Mouse (Mus musculus) neural tube, embryonic 14.5 days (tissue): ENCODE results near the gene Wwp2. TPM values are rescaled to one million over a fixed set of nuclear protein-coding genes. Genes with fewer than 3 reads are reported as not detected.

Experiments
- ATAC-seq: fragments of 200-750 bp; cut with Nextera tagmentation; 2 replicates; pipeline ENCODE4 v1.8.0; 2017; ENCODE audit warnings: low read depth, mild to moderate bottlenecking, moderate TSS enrichment, moderate library complexity
- H3K27ac ChIP-seq: fragments of 300-500 bp; sonication (generic); 2 replicates; pipeline ENCODE4 v1.5.1; 2014; ENCODE audit warnings: low read depth, mild to moderate bottlenecking, control low read depth, low read length, moderate library complexity, mixed read lengths
- H3K27me3 ChIP-seq: fragments of 300-500 bp; sonication (generic); 2 replicates; pipeline ENCODE4 v1.6.1; 2014; ENCODE audit warnings: low read length; ENCODE audit not compliant: control insufficient read depth, insufficient read depth
- H3K36me3 ChIP-seq: fragments of 300-500 bp; sonication (generic); 2 replicates; pipeline ENCODE4 v1.6.1; 2014; ENCODE audit warnings: low read length, mixed read lengths; ENCODE audit not compliant: control insufficient read depth, insufficient read depth
- H3K4me1 ChIP-seq: fragments of 300-500 bp; sonication (generic); 2 replicates; pipeline ENCODE4 v1.6.1; 2014; ENCODE audit warnings: low read length; ENCODE audit not compliant: control insufficient read depth, insufficient read depth
- H3K4me2 ChIP-seq: fragments of 300-500 bp; sonication (generic); 2 replicates; pipeline ENCODE4 v1.6.1; 2014; ENCODE audit warnings: mild to moderate bottlenecking, low read depth, low read length, control low read depth
- H3K4me3 ChIP-seq: fragments of 300-500 bp; sonication (generic); 2 replicates; pipeline ENCODE4 v1.5.1; 2014; ENCODE audit warnings: low read depth, low read length, control low read depth, mixed read lengths
- H3K9ac ChIP-seq: fragments of 300-500 bp; sonication (generic); replicated peaks from 2 replicates; pipeline ENCODE4 v1.6.1; 2014; ENCODE audit warnings: low read depth, mild to moderate bottlenecking, control low read depth, low read length, mixed read lengths
- H3K9me3 ChIP-seq: fragments of 300-500 bp; sonication (generic); 2 replicates; pipeline ENCODE4 v1.6.1; 2016; ENCODE audit warnings: low read length; ENCODE audit not compliant: control insufficient read depth
- whole genome bisulfite sequencing: fragments of 180-500 bp; shearing (Covaris S2); extraction: QIAGEN DNeasy Blood & Tissue Kit; methylation state at CpG from one replicate; pipeline ENCODE4 v1.1.7; 2014; 5-methylcytosine and 5-hydroxymethylcytosine counted together
- polyA plus RNA-seq: library from polyadenylated mRNA; unstranded; fragments of >200 nt; fragmentation: Nextera tagmentation; extraction: Ambion mirVana; gene quantifications from 2 replicates; pipeline ENCODE4 v1.2.1, GENCODE M21; 2014

Gene Wwp2
- polyA plus RNA-seq, 1 experiment from 2014 or later, result 38.3 TPM

DNA sequence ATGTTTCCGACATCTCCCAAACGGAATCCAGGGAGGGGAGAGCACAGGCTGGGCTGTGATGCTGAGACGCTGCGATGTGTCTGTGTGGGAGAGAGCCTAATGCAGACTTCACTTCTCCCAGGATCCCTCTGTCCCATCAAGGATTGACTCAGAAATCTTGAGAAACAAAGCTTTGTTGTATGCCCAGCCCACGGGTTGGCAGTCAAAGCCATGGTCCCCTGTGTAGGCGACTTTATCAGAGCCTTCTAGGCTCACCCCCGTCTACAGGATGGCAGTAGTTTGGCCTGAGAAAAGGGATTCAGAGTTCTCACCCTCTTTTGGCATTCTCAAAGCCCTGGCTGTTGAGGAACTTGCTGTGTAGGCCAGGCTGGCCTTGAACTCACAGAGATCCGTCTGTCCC lies 142.4 kb downstream of the Wwp2 start:
- Histone ChIP-seq H3K27ac (no peak overlapping the region), H3K4me3 (no peak overlapping the region), H3K9me3 (no peaks in the 10 kb centered on the region), H3K4me1 (peaks cover 5% of the 10 kb centered on the region; the same call in 1 of the 2 replicates), H3K4me2 (no peak overlapping the region), H3K36me3 (peaks cover 52% of the 10 kb centered on the region), H3K27me3 (no peaks in the 10 kb centered on the region), H3K9ac (no peak overlapping the region)
- no peak for ATAC-seq
- WGBS, result 87% methylated on average over 8 of the region's 8 CpGs

DNA sequence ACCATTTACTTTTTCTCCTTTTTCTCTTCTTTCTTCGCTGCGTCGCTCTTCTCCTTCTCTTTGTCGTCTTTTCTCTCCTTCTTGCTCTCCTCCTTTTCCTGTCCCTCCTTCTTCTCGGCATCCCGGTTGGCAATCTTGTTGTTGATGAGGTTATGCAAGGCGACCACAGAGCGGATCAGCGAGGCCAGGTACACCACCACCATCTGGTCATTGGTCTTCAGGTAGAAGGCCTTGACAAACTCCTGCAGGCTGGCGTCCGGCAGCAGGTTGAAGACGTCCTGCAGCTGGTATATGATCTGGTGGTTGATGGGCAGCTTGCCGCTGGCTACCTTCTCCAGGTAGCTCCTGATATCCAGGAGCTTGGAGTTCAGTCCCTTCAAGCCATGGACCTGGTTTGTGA lies 144.7 kb downstream of the Wwp2 start:
- H3K27me3 ChIP-seq, result no peaks in the 10 kb centered on the region
- WGBS, result 92% methylated on average over 13 of the region's 13 CpGs
- H3K27ac ChIP-seq, result no peak overlapping the region
- peaks cover 5% of the 10 kb centered on the region; the same call in 1 of the 2 replicates for H3K4me1 ChIP-seq
- H3K9ac ChIP-seq, result no peak overlapping the region
- peaks cover 69% of the 10 kb centered on the region for H3K36me3 ChIP-seq
- no peaks in the 10 kb centered on the region for H3K9me3 ChIP-seq
- no peak overlapping the region for H3K4me3 ChIP-seq
- ATAC-seq, result no peak
- no peak overlapping the region for H3K4me2 ChIP-seq

DNA sequence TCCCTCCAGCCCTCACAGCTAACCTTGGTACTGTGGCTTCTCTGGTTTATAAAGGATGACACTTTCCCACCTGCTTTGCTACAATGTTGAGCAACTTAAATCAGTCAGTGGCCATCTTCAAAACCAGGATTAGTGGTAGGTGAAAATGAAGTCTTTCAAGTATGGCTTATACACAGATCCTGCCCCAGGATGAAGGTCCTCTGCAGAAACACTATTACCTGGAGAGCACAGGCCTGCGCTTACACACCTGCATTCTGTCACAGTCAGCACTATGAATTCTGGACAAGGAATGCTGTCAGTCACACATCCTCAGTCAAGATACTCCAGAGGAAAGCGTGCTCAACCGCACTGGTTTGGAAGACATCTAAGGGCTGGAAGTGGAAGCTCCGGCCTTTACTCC lies 145.4 kb downstream of the Wwp2 start:
- Histone ChIP-seq H3K4me3 (no peak overlapping the region), H3K9me3 (no peaks in the 10 kb centered on the region), H3K27me3 (no peaks in the 10 kb centered on the region), H3K27ac (no peak overlapping the region), H3K9ac (no peak overlapping the region), H3K4me1 (peaks cover 3% of the 10 kb centered on the region; the same call in 1 of the 2 replicates), H3K4me2 (no peak overlapping the region), H3K36me3 (peaks cover 70% of the 10 kb centered on the region)
- ATAC-seq, result no peak
- 99% methylated on average over 4 of the region's 4 CpGs for WGBS

DNA sequence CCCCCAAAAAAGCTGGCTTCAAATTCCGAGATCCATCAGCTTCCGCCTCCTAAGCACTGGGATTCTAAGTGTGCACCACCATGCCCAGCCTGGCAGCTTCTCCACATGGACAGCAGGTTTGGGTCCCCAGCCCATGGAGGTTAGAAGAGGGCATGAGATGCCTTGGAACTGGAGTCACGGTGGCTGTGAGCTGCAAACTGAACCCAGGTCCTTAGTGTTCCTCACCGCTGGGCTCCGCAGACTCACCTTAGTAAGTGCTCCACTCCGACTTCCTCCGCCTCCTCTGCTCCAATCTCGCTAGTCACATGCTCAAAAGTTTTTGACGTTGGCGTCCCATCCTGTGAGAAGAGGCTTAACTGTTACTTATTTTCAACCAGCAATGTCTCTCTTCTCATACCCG lies 146.0 kb downstream of the Wwp2 start:
- Histone ChIP-seq H3K4me3 (no peak overlapping the region), H3K27me3 (no peaks in the 10 kb centered on the region), H3K27ac (no peak overlapping the region), H3K9me3 (no peaks in the 10 kb centered on the region), H3K4me1 (no peaks in the 10 kb centered on the region), H3K4me2 (no peak overlapping the region), H3K36me3 (peaks cover 70% of the 10 kb centered on the region), H3K9ac (no peak overlapping the region)
- WGBS, result 96% methylated on average over 11 of the region's 11 CpGs
- no peak for ATAC-seq

DNA sequence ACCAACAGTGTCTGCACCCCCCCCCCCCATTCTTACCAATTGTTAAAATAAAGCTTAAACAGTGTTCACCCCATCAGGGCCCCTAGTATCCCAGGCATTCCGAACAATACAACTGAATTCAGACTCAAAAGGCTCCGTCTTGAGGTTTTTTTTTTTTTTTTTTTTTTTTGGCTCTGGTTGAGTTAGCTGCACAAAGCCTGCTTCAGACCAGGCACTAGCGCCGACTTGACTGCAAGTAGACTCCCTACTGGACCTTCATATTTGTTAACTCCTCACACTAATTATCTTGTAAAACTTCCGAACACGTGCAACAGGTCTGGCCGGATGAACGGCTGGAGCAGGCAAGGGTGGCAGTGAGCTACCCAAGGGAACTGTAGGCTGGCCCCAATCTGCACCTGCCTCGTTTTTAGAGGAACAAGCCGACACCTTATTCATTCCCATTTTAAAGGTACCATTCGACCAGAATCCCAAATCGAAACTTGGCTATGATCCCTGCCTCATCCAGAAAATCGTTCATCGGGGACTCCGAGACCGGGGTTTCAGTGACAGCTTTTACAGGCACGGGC lies 151.3 kb downstream of the Wwp2 start:
- H3K27me3 ChIP-seq, result no peaks in the 10 kb centered on the region
- peak overlapping the region; percentile 76 for H3K4me2 ChIP-seq
- no peaks in the 10 kb centered on the region for H3K4me1 ChIP-seq
- WGBS, result under 1% methylated on average over 17 of the region's 17 CpGs
- H3K27ac ChIP-seq, result peak overlapping the region; percentile 88
- H3K9ac ChIP-seq, result peak overlapping the region; percentile 87
- peaks cover 29% of the 10 kb centered on the region for H3K36me3 ChIP-seq
- no peaks in the 10 kb centered on the region for H3K9me3 ChIP-seq
- H3K4me3 ChIP-seq, result peak overlapping the region; percentile 90
- ATAC-seq, result 0 out of 2 replicates have a peak, but pooled peaks have one; percentile 23

DNA sequence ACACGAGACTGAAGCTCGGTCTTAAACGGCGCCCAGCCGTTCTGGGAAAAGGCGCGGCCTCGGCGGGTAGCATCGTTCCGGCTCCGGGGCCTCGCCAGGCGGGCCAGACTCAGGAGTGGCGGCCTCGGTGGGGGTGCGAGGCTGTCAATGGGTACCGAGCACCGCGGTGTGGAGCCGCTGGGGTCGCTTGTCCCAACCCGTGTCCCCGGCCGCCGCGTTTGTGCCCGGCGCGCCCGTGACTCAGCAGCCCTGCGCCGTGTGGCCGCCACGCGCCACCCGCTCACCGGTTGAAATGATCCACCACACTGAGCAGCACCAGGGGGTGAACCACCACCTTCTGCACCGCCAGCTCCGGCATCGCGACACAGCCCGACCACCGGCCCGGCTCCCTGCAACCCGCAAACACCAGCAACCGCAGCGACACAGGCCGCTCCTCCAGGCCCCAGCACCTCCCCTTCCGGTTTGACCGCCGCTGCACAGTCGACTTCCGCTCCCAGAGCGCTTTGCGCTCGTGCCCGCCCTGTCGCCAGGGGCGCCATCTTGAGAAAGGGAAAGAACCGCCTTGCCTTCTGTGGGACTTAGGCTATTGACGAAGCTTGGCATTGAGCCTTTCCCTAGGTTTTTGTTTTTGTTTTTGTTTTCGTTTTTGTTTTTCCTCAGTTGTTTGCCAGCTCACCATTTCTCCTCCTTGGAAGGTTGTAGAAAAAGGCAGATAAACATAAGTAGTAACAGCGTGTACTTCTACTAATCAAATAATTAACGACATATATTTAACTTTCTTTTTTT lies 152.0 kb downstream of the Wwp2 start, which contains the start of gene Psmd7:
TSS of gene Psmd7 (minus strand) at position 470 of the 786 bp plus-strand sequence.
- no peaks in the 10 kb centered on the region for H3K27me3 ChIP-seq
- H3K36me3 ChIP-seq, result peaks cover 22% of the 10 kb centered on the region
- H3K27ac ChIP-seq, result peak within 1 kb of the TSS; percentile 88
- peak; percentile 96 for ATAC-seq
- H3K9ac ChIP-seq, result peak within 1 kb of the TSS; percentile 87
- H3K4me3 ChIP-seq, result peak within 1 kb of the TSS; percentile 90
- H3K9me3 ChIP-seq, result no peaks in the 10 kb centered on the region
- 3% methylated on average over 57 of the region's 65 CpGs for WGBS
- H3K4me1 ChIP-seq, result no peaks in the 10 kb centered on the region
- peak within 1 kb of the TSS; percentile 76 for H3K4me2 ChIP-seq

DNA sequence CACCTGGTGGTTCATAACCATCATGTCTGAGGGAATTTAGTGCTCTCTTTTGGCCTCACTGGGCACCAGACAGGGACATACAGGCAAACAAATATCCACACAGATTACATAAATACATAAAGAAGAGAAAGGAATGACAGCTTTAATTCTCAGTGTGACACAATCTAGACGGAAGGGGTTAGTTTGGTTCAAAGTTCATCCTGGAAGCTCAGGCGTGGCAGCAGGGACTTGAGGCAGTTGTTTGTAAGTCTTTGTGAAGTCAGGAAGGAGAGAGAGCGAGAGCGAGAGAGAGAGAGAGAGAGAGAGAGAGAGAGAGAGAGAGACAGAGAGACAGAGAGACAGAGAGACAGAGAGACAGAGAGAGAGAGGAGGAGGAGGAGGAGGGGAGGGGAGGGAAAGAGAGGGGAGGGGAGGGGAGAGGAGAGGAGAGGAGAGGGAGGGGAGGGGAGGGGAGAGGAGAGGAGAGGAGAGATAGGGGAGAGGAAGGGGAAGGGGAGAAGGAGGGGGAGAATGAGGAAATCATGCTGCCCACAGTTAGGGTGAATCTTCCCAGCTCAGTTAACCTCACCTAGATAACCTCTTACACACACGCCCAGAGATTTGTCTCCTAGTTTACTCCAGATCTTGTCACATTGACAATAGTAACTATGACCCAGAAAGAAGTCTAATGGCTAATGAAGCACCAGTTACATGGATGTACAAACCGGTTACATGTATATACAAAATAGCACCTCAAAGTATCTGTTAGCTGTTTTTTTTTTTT lies 158.0 kb downstream of the Wwp2 start:
- H3K4me2 ChIP-seq, result no peak overlapping the region
- no peaks in the 10 kb centered on the region for H3K27me3 ChIP-seq
- no peaks in the 10 kb centered on the region for H3K36me3 ChIP-seq
- no peaks in the 10 kb centered on the region for H3K4me1 ChIP-seq
- no peak overlapping the region for H3K9ac ChIP-seq
- no peak overlapping the region for H3K27ac ChIP-seq
- ATAC-seq, result no peak
- WGBS, result 75% methylated on average over 5 of the region's 6 CpGs
- no peak overlapping the region for H3K4me3 ChIP-seq
- no peaks in the 10 kb centered on the region for H3K9me3 ChIP-seq

DNA sequence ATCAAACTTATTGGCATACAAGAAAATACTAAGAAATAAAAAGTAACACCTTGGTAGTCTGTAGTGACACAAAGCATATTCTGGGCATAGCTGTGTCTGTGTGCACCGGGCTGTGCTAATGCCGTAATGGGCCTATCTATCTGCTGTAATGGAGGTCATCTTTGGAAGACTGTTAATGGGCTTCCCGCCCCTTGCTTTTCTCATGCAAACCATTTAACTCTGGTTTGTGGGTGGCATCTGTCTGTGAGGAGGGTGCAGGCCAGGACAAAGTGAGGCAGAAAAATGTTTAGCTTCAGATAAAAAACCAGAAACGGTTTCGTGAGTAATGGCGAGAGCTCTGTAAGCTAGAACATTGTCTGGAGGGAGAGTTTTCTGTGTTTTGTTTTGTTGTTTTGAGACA lies 158.7 kb downstream of the Wwp2 start:
- no peaks in the 10 kb centered on the region for H3K9me3 ChIP-seq
- no peaks in the 10 kb centered on the region for H3K27me3 ChIP-seq
- H3K27ac ChIP-seq, result no peak overlapping the region
- no peaks in the 10 kb centered on the region for H3K4me1 ChIP-seq
- 30% methylated on average over 6 of the region's 6 CpGs for WGBS
- no peak overlapping the region for H3K4me2 ChIP-seq
- H3K4me3 ChIP-seq, result no peak overlapping the region
- no peak for ATAC-seq
- no peak overlapping the region for H3K9ac ChIP-seq
- H3K36me3 ChIP-seq, result no peaks in the 10 kb centered on the region

DNA sequence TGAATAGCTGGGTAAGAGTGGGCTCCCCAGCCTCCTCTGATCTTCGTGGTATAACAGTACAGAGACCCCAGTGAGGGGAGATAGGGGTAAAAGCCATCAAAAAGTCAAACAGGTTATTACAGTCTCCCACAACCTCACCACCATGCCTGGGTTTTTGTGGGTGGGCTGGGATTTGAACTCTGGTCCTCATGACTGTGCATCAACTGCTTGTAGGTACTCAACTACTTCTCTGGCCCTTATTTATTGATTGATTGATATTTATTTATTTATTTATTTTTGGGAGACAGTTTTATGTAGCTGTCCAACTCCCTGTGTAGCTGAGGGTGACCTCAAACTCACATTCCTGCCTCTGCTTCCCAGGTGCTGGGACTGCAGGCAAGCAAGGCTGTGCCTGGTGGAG lies 161.6 kb downstream of the Wwp2 start:
- Histone ChIP-seq H3K9me3 (no peaks in the 10 kb centered on the region), H3K9ac (no peak overlapping the region), H3K36me3 (no peaks in the 10 kb centered on the region), H3K4me2 (no peak overlapping the region), H3K4me3 (no peak overlapping the region), H3K4me1 (no peaks in the 10 kb centered on the region), H3K27ac (no peak overlapping the region), H3K27me3 (no peaks in the 10 kb centered on the region)
- WGBS, result 64% methylated on average over 1 of the region's 1 CpGs
- ATAC-seq, result no peak
